Mouse (Mus musculus) T-helper 1 cell (primary cell): ENCODE data around the gene Mapk12.

Experiments used
- in situ Hi-C: fragments of 300-600 bp; cut with MboI, MseI; formaldehyde crosslinking; loops from one replicate; pipeline ENCODE4 v1.15.1; 2025; ENCODE audit warnings: high pct_unique_total_duplicates

The Mapk12 gene

GRCm38 (mm10) chr15:89138531-89138930 is 2.0 kb downstream of the Mapk12 start:
- in situ Hi-C loops: loop anchor here (10.0 kb wide), 1 partner anchor 664 kb away; no protein-coding TSS in a partner anchor

GRCm38 (mm10) chr15:89138046-89138405 is 2.5 kb downstream of the Mapk12 start:
- in situ Hi-C loops: loop anchor here (10.0 kb wide), 1 partner anchor 663 kb away; no protein-coding TSS in a partner anchor

- in situ Hi-C loops: loop anchor here (10.0 kb wide), 1 partner anchor 663 kb away; no protein-coding TSS in a partner anchor
Measured at GRCm38 (mm10) chr15:89137378-89138045, 3.0 kb downstream of the Mapk12 start.

- in situ Hi-C loops: loop anchor here (10.0 kb wide), 1 partner anchor 662 kb away; no protein-coding TSS in a partner anchor
Measured at GRCm38 (mm10) chr15:89136461-89137155, 3.9 kb downstream of the Mapk12 start.

- in situ Hi-C loops: loop anchor here (10.0 kb wide), 1 partner anchor 657 kb away; no protein-coding TSS in a partner anchor
Measured at GRCm38 (mm10) chr15:89131316-89131715, 9.2 kb downstream of the Mapk12 start.

- in situ Hi-C loops: loop anchor here (10.0 kb wide), 1 partner anchor 655 kb away; no protein-coding TSS in a partner anchor
Measured at GRCm38 (mm10) chr15:89130245-89130644, 10.3 kb downstream of the Mapk12 start.

- in situ Hi-C loops: no loop called here
Measured at GRCm38 (mm10) chr15:89128382-89129350, 11.8 kb downstream of the Mapk12 start, which contains the start of gene Hdac10. Gene Hdac10, minus strand, starts transcription at chr15:89128700.

GRCm38 (mm10) chr15:89127364-89127940 is 13.1 kb downstream of the Mapk12 start:
- in situ Hi-C loops: no loop called here

GRCm38 (mm10) chr15:89126622-89127021 is 13.9 kb downstream of the Mapk12 start:
- in situ Hi-C loops: no loop called here

GRCm38 (mm10) chr15:89125351-89125750 is 15.2 kb downstream of the Mapk12 start:
- in situ Hi-C loops: no loop called here

- in situ Hi-C loops: no loop called here
Measured at GRCm38 (mm10) chr15:89124312-89124711, 16.2 kb downstream of the Mapk12 start.

- in situ Hi-C loops: no loop called here
Measured at GRCm38 (mm10) chr15:89123595-89123994, 16.9 kb downstream of the Mapk12 start.

GRCm38 (mm10) chr15:89122649-89123366 is 17.7 kb downstream of the Mapk12 start, which contains the start of gene Tubgcp6:
Gene Tubgcp6, minus strand, starts transcription at chr15:89123112.
- in situ Hi-C loops: no loop called here

- in situ Hi-C loops: no loop called here
Measured at GRCm38 (mm10) chr15:89118007-89118406, 22.5 kb downstream of the Mapk12 start.

- in situ Hi-C loops: no loop called here
Measured at GRCm38 (mm10) chr15:89110147-89110546, 30.4 kb downstream of the Mapk12 start.

GRCm38 (mm10) chr15:89106976-89107375 is 33.5 kb downstream of the Mapk12 start:
- in situ Hi-C loops: no loop called here

GRCm38 (mm10) chr15:89106073-89106472 is 34.4 kb downstream of the Mapk12 start:
- in situ Hi-C loops: no loop called here

GRCm38 (mm10) chr15:89104425-89104824 is 36.1 kb downstream of the Mapk12 start:
- in situ Hi-C loops: no loop called here

- in situ Hi-C loops: no loop called here
Measured at GRCm38 (mm10) chr15:89103921-89104320, 36.6 kb downstream of the Mapk12 start.

GRCm38 (mm10) chr15:89102646-89103045 is 37.9 kb downstream of the Mapk12 start:
- in situ Hi-C loops: no loop called here
